In the genomic region with DNA sequence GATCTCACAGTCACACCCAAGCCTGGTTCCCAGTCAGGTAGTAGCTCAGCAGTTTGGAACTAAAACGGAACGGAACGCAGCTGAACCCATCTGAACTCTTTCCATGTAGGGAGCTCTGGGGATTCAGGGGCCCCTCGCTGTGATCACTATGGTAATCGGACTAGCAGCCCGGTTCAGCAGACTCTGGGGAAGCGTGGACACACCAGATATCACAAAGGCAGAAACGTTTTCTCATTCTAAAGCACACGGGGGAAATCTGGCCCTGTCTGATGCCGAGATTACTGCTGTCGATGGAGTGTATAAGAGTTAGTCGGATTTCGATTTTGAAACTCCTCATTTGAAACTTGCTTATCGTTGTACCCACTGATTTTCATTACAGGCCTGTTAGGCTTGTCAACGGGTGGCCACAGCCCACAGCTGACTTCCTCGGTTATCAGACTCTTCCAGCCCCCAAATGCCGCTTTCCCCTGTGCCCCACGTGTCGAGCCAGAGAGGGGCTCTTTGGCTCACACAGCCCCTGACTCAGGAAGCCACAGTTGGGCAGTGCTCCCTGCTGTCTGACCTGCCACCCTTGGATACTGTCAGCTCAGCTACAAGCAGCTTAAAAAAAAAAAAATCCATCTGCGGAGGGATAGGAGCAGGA, we compare ENCODE assay signal across 12 mouse cellular contexts.
DNase-seq lines count a peak whose midpoint lies in the region; ATAC-seq and TF ChIP-seq lines count a peak whose summit lies in the region.
"Had no signal": no experiment of that assay in that cellular context is flagged by ENCODE, and none has a peak within 500 bp of the region (broad histone marks: within the 10 kb centered on the region; RNA-seq: fewer than 3 reads in every experiment).

No protein-coding gene starts in this region.

- TF ChIP-seq CTCF in brain, embryonic 14.5 days (IDR thresholded peaks at IDR 0.05; ENCODE audit: borderline replicate concordance, extremely low read depth, insufficient read depth, insufficient read length) = no peak

- intact Hi-C loops in heart, postnatal 25 days (cut with DNase I) = no loop called here
- intact Hi-C loops in left cerebral cortex, postnatal 14 days (cut with DNase I) = no loop called here

- no peak for DNase-seq in heart, postnatal 25 days (ENCODE audit: low spot score)
- peak; percentile 44 for DNase-seq in brain, embryonic 14.5 days (ENCODE audit: low read depth)
- no peak for DNase-seq in hindbrain, embryonic 10.5 days (ENCODE audit: low spot score)
- peak; percentile 27 for DNase-seq in midbrain, embryonic 10.5 days (ENCODE audit: low spot score)
- DNase-seq in frontal cortex, adult 2 months (ENCODE audit: extremely low spot score in 1 of 2, low spot score in 1 of 2) = no peak
- no peak for DNase-seq in testis, postnatal 10 days (ENCODE audit: low spot score)
- no peak for DNase-seq in left cerebral cortex, postnatal 14 days (ENCODE audit: low spot score in 2 of 2)
- DNase-seq: cerebellum, postnatal 14 days had no signal

- no peaks in the 10 kb centered on the region for H3K9me3 ChIP-seq in heart, embryonic 12.5 days (replicated peaks)
- no peaks in the 10 kb centered on the region for H3K9me3 ChIP-seq in hindbrain, embryonic 10.5 days
- H3K9me3 ChIP-seq in midbrain, embryonic 10.5 days (replicated peaks) = no peaks in the 10 kb centered on the region

- no peaks in the 10 kb centered on the region for H3K36me3 ChIP-seq in heart, embryonic 12.5 days
- H3K36me3 ChIP-seq in hindbrain, embryonic 10.5 days = no peaks in the 10 kb centered on the region
- no peaks in the 10 kb centered on the region for H3K36me3 ChIP-seq in midbrain, embryonic 10.5 days

- peak; percentile 29; the same call in 1 of the 2 replicates for ATAC-seq in heart, embryonic 12.5 days (ENCODE audit: insufficient number of reproducible peaks, low FRiP score)
- ATAC-seq: forebrain, embryonic 14.5 days had no signal

- peak overlapping the region; percentile 4 for H3K4me3 ChIP-seq in heart, embryonic 12.5 days
- H3K4me3 ChIP-seq in hindbrain, embryonic 10.5 days = 0 out of 2 replicates have a peak overlapping the region, but pooled peaks have one; percentile 6
- peak overlapping the region; percentile 20; the same call in 1 of the 2 replicates for H3K4me3 ChIP-seq in midbrain, embryonic 10.5 days
- H3K4me3 ChIP-seq: layer of hippocampus, adult 2 months had no signal

- TF ChIP-seq POLR2A in brain, embryonic 14.5 days (IDR thresholded peaks at IDR 0.05; ENCODE audit: borderline replicate concordance, extremely low read depth, insufficient read depth, insufficient read length, poor library complexity, severe bottlenecking) = no peak

- 14% methylated on average over 20 of the region's 20 CpGs for WGBS in heart, embryonic 12.5 days
- 33% methylated on average over 20 of the region's 20 CpGs for WGBS in hindbrain, embryonic 10.5 days
- 28% methylated on average over 20 of the region's 20 CpGs for WGBS in midbrain, embryonic 10.5 days

- H3K27ac ChIP-seq in heart, embryonic 12.5 days (ENCODE audit: poor library complexity, severe bottlenecking) = no peak overlapping the region
- peak overlapping the region; percentile 40; the same call in 1 of the 2 replicates for H3K27ac ChIP-seq in hindbrain, embryonic 10.5 days
- peak overlapping the region; percentile 67; the same call in 1 of the 2 replicates for H3K27ac ChIP-seq in midbrain, embryonic 10.5 days (replicated peaks)
- H3K27ac ChIP-seq: layer of hippocampus, adult 2 months; stomach, postnatal 0 days had no signal

- no peaks in the 10 kb centered on the region for H3K27me3 ChIP-seq in heart, embryonic 12.5 days (replicated peaks)
- no peaks in the 10 kb centered on the region for H3K27me3 ChIP-seq in hindbrain, embryonic 10.5 days (ENCODE audit: insufficient read depth, poor library complexity, severe bottlenecking)
- no peaks in the 10 kb centered on the region for H3K27me3 ChIP-seq in midbrain, embryonic 10.5 days (ENCODE audit: low read depth, poor library complexity, severe bottlenecking)

- H3K4me2 ChIP-seq in heart, embryonic 12.5 days = peak overlapping the region; percentile 61

- no peaks in the 10 kb centered on the region; the same call in none of the 2 replicates for H3K4me1 ChIP-seq in heart, embryonic 12.5 days (replicated peaks)
- peaks cover 10% of the 10 kb centered on the region for H3K4me1 ChIP-seq in hindbrain, embryonic 10.5 days (replicated peaks)
- H3K4me1 ChIP-seq in midbrain, embryonic 10.5 days = peaks cover 11% of the 10 kb centered on the region

- no peak overlapping the region for H3K9ac ChIP-seq in heart, embryonic 12.5 days

Comparison
In these comparisons a context has a peak if more than half of its experiments do, and no peak if none do; other contexts are left out.
1. DNase-seq: peak in brain, embryonic 14.5 days (single experiment) and midbrain, embryonic 10.5 days (single experiment); none in heart, postnatal 25 days (single experiment), hindbrain, embryonic 10.5 days (single experiment), frontal cortex, adult 2 months (0 of 2), testis, postnatal 10 days (single experiment) and left cerebral cortex, postnatal 14 days (0 of 2).
2. Peak in every context shown above with its lines, with median percentiles within 50 percentile points of each other: H3K4me3 ChIP-seq.